ENCODE assay signal across 8 mouse cellular contexts in the genomic region with DNA sequence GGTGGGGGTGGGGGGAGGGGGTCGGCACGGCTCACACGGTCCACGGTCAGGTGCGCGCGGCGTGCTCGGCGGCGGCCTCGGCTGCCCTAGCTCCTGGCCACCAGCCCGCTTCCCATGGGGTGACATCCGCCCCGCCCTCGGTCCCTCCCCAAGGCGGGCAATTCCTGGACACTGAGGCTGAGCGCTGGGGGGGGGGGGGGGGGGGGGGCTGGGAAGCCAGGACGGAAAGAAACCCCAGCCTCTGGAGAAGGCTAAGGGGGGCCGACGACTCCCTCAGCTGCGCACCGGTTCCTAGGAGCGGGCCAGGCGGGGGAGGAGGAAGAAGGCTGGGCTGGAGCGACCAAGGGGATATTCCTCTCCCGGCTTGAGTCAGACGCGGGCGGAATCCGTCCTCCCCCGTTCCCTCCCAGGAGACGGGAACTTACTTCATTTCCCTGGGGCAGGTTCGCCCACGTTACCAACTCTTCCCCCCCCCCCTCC. TPM values are rescaled to one million over a fixed set of nuclear protein-coding genes. Genes with fewer than 3 reads are reported as not detected.
DNase-seq lines count a peak whose midpoint lies in the region; ATAC-seq lines count a peak whose summit lies in the region.

No protein-coding gene starts in this region.

- peak overlapping the region; percentile 99 for H3K27ac ChIP-seq in intestine, embryonic 15.5 days
- peak overlapping the region; percentile 90 for H3K27ac ChIP-seq in limb, embryonic 13.5 days
- H3K27ac ChIP-seq in midbrain, embryonic 15.5 days: peak overlapping the region; percentile 89
- peak overlapping the region; percentile 99 for H3K27ac ChIP-seq in stomach, embryonic 15.5 days

- H3K36me3 ChIP-seq in megakaryocyte, embryonic 14.5 days (replicated peaks; ENCODE audit: low read length): peaks cover 22% of the 10 kb centered on the region
- H3K36me3 ChIP-seq in intestine, embryonic 15.5 days: peaks cover 5% of the 10 kb centered on the region
- peaks cover 3% of the 10 kb centered on the region for H3K36me3 ChIP-seq in limb, embryonic 13.5 days
- no peaks in the 10 kb centered on the region for H3K36me3 ChIP-seq in midbrain, embryonic 15.5 days (replicated peaks)
- H3K36me3 ChIP-seq in stomach, embryonic 15.5 days: no peaks in the 10 kb centered on the region

- under 1% methylated on average over 28 of the region's 35 CpGs for WGBS in intestine, embryonic 15.5 days
- 0% methylated on average over 28 of the region's 35 CpGs for WGBS in limb, embryonic 13.5 days
- under 1% methylated on average over 27 of the region's 35 CpGs for WGBS in midbrain, embryonic 15.5 days
- 0% methylated on average over 27 of the region's 35 CpGs for WGBS in stomach, embryonic 15.5 days

- H3K4me3 ChIP-seq in megakaryocyte, embryonic 14.5 days (replicated peaks): peak overlapping the region; percentile 93
- peak overlapping the region; percentile 64 for H3K4me3 ChIP-seq in intestine, embryonic 15.5 days (replicated peaks)
- H3K4me3 ChIP-seq in limb, embryonic 13.5 days: peak overlapping the region; percentile 60
- peak overlapping the region; percentile 67 for H3K4me3 ChIP-seq in midbrain, embryonic 15.5 days
- H3K4me3 ChIP-seq in stomach, embryonic 15.5 days (replicated peaks): peak overlapping the region; percentile 66

- H3K9me3 ChIP-seq in megakaryocyte, embryonic 14.5 days: no peaks in the 10 kb centered on the region
- no peaks in the 10 kb centered on the region for H3K9me3 ChIP-seq in intestine, embryonic 15.5 days
- H3K9me3 ChIP-seq in limb, embryonic 13.5 days: no peaks in the 10 kb centered on the region
- H3K9me3 ChIP-seq in midbrain, embryonic 15.5 days: no peaks in the 10 kb centered on the region
- no peaks in the 10 kb centered on the region for H3K9me3 ChIP-seq in stomach, embryonic 15.5 days

- peaks cover 55% of the 10 kb centered on the region for H3K4me1 ChIP-seq in megakaryocyte, embryonic 14.5 days
- H3K4me1 ChIP-seq in intestine, embryonic 15.5 days (replicated peaks): peaks cover 18% of the 10 kb centered on the region
- peaks cover 27% of the 10 kb centered on the region for H3K4me1 ChIP-seq in limb, embryonic 13.5 days
- peaks cover 22% of the 10 kb centered on the region for H3K4me1 ChIP-seq in midbrain, embryonic 15.5 days
- 0 out of 2 replicates have a peak, but pooled peaks cover 8% of the 10 kb centered on the region for H3K4me1 ChIP-seq in stomach, embryonic 15.5 days

- H3K4me2 ChIP-seq in intestine, embryonic 15.5 days (replicated peaks): peak overlapping the region; percentile 82
- H3K4me2 ChIP-seq in limb, embryonic 13.5 days (replicated peaks): peak overlapping the region; percentile 93
- peak overlapping the region; percentile 99 for H3K4me2 ChIP-seq in midbrain, embryonic 15.5 days
- H3K4me2 ChIP-seq in stomach, embryonic 15.5 days: peak overlapping the region; percentile 88

- no peaks in the 10 kb centered on the region for H3K27me3 ChIP-seq in megakaryocyte, embryonic 14.5 days (replicated peaks)
- H3K27me3 ChIP-seq in intestine, embryonic 15.5 days (replicated peaks): no peaks in the 10 kb centered on the region
- H3K27me3 ChIP-seq in limb, embryonic 13.5 days: peaks cover 30% of the 10 kb centered on the region
- peaks cover 15% of the 10 kb centered on the region for H3K27me3 ChIP-seq in midbrain, embryonic 15.5 days (replicated peaks)
- H3K27me3 ChIP-seq in stomach, embryonic 15.5 days (replicated peaks): no peaks in the 10 kb centered on the region

- ATAC-seq in megakaryocyte, adult 5-6 weeks (ENCODE audit: poor library complexity, severe bottlenecking): no peak; the same call in 1 of the 2 replicates
- peak; percentile 83 for ATAC-seq in intestine, embryonic 15.5 days
- peak; percentile 74 for ATAC-seq in limb, embryonic 13.5 days (ENCODE audit: low FRiP score, low read depth)
- ATAC-seq in midbrain, embryonic 15.5 days (replicated peaks): peak; percentile 86
- peak; percentile 78 for ATAC-seq in stomach, embryonic 15.5 days (ENCODE audit: insufficient read depth, low FRiP score, low read depth)

- peak overlapping the region; percentile 66 for H3K9ac ChIP-seq in intestine, embryonic 15.5 days
- peak overlapping the region; percentile 72 for H3K9ac ChIP-seq in limb, embryonic 13.5 days
- H3K9ac ChIP-seq in midbrain, embryonic 15.5 days: peak overlapping the region; percentile 76
- peak overlapping the region; percentile 43; the same call in 1 of the 2 replicates for H3K9ac ChIP-seq in stomach, embryonic 15.5 days

- peak; percentile 71 for DNase-seq in embryo, embryonic 9.5 days (ENCODE audit: extremely low spot score)
- DNase-seq in gastrocnemius, postnatal 4 days (ENCODE audit: low spot score in 2 of 2): peak; percentile 81 to 90

RNA-seq across cellular contexts. Expression of a gene that starts 0.7 kb away (rescaled TPM):
- 12.0 and 24.0 TPM in 2 replicates for polyA plus RNA-seq in megakaryocyte, embryonic 14.5 days (2012; ENCODE audit: insufficient read depth, low replicate concordance)
- 5.7 and 11.9 TPM in 2 replicates for total RNA-seq in megakaryocyte, adult 5-6 weeks (2015)
- 11.6 and 14.3 TPM in 2 replicates for total RNA-seq in megakaryocyte, adult 5-6 weeks (2017)
- 10 to 100 TPM; 58.2 to 82.9 TPM for total RNA-seq in gastrocnemius, postnatal 4 days (2021)
- 46.4 and 50.1 TPM in 2 replicates for polyA plus RNA-seq in intestine, embryonic 15.5 days (2015; fragmentation: Nextera tagmentation; extraction: Ambion mirVana)
- 8.5 and 9.2 TPM in 2 replicates for polyA plus RNA-seq in limb, embryonic 13.5 days (2015; fragmentation: Nextera tagmentation; extraction: Ambion mirVana)
- 5.3 TPM in 2 replicates for polyA plus RNA-seq in midbrain, embryonic 15.5 days (2015; fragmentation: Nextera tagmentation; extraction: Ambion mirVana)
- 27.4 TPM in 2 replicates for polyA plus RNA-seq in stomach, embryonic 15.5 days (2015; fragmentation: Nextera tagmentation; extraction: Ambion mirVana)
